In the genomic region with DNA sequence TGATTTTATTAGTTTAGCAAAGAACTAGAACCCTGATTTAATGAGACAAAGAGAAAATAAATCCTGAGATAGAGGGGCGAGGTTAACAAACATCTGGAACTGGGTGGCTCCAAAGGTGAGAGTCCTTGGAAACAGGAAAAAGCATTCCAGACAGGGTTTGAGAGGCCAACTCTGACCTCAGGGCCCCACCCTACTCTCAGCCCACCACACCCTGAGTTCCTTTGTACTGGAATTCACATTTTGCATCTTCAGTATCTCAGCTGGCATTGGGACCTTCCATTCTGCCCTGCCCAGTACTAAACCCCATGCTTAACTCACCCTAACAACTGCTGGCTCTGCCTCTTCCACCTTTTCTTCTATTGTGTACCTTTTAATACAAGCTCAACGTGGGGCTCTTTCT, we compare ENCODE assay signal across 24 mouse cellular contexts.
A peak's percentile ranks its signal among the peaks of the same experiment; 100 is the strongest.
DNase-seq lines count a peak whose midpoint lies in the region; TF ChIP-seq lines count a peak whose summit lies in the region.
"Had no signal": no experiment of that assay in that cellular context is flagged by ENCODE, and none has a peak within 500 bp of the region (broad histone marks: within the 10 kb centered on the region; RNA-seq: fewer than 3 reads in every experiment).

No protein-coding gene starts in this region.

- H3K4me1 ChIP-seq in heart, embryonic 10.5 days, result no peaks in the 10 kb centered on the region
- H3K4me1 ChIP-seq: embryonic facial prominence, embryonic 13.5 days; embryonic facial prominence, embryonic 15.5 days; forebrain, embryonic 12.5 days had no signal

- H3K27me3 ChIP-seq in heart, embryonic 10.5 days (ENCODE audit: insufficient read depth, poor library complexity, severe bottlenecking), result no peaks in the 10 kb centered on the region
- H3K27me3 ChIP-seq: embryonic facial prominence, embryonic 13.5 days; embryonic facial prominence, embryonic 15.5 days; forebrain, embryonic 12.5 days; Patski had no signal

- WGBS in heart, embryonic 10.5 days, result 75% methylated on average over 2 of the region's 2 CpGs
- WGBS in large intestine, adult 2 months, result 37% methylated on average over 2 of the region's 2 CpGs

- no peak overlapping the region for H3K27ac ChIP-seq in heart, embryonic 10.5 days
- H3K27ac ChIP-seq in layer of hippocampus, adult 2 months, result no peak overlapping the region
- H3K27ac ChIP-seq: embryonic facial prominence, embryonic 13.5 days; embryonic facial prominence, embryonic 15.5 days; forebrain, embryonic 10.5 days; forebrain, embryonic 12.5 days had no signal

- peak; percentile 80 for DNase-seq in heart, adult 11 months
- no peak for DNase-seq in heart, embryonic 10.5 days (ENCODE audit: low spot score)
- peak; percentile 82 for DNase-seq in ES-CJ7 (ENCODE audit: low read depth, low spot score)
- DNase-seq in R1 (ENCODE audit: low read depth, low spot score), result peak; percentile 71
- peak; percentile 2 for DNase-seq in large intestine, adult 2 months (ENCODE audit: low read depth, low spot score)
- DNase-seq in adrenal gland, postnatal 4 days (ENCODE audit: low spot score in 2 of 2), result no peak
- no peak for DNase-seq in layer of hippocampus, adult 2 months (ENCODE audit: low spot score in 2 of 2)
- DNase-seq: adrenal gland, adult 8-10 months; adrenal gland, postnatal 14 days; adrenal gland, postnatal 36 days; cerebellum, adult 11 months; cerebellum, adult 18-20 months; cerebellum, adult 8-10 months; cerebellum, adult 9-11 months; cerebellum, postnatal 14 days; cerebellum, postnatal 36 days; embryo, embryonic 11 days had no signal

- H3K4me3 ChIP-seq in heart, embryonic 10.5 days, result no peak overlapping the region
- H3K4me3 ChIP-seq in layer of hippocampus, adult 2 months, result no peak overlapping the region
- H3K4me3 ChIP-seq: embryonic facial prominence, embryonic 13.5 days; embryonic facial prominence, embryonic 15.5 days; erythroblast, embryonic 14.5 days; forebrain, embryonic 10.5 days; forebrain, embryonic 12.5 days had no signal

- no peaks in the 10 kb centered on the region for H3K9me3 ChIP-seq in heart, embryonic 10.5 days
- H3K9me3 ChIP-seq: embryonic facial prominence, embryonic 13.5 days; embryonic facial prominence, embryonic 15.5 days; forebrain, embryonic 10.5 days; forebrain, embryonic 12.5 days had no signal

- TF ChIP-seq CTCF in layer of hippocampus, adult 2 months (conservative IDR thresholded peaks at IDR 0.05), result no peak

- H3K36me3 ChIP-seq in heart, embryonic 10.5 days, result no peaks in the 10 kb centered on the region
- H3K36me3 ChIP-seq: embryonic facial prominence, embryonic 13.5 days; embryonic facial prominence, embryonic 15.5 days; forebrain, embryonic 10.5 days; forebrain, embryonic 12.5 days; G1E had no signal

Comparison
In these comparisons a context has a peak if more than half of its experiments do, and no peak if none do; other contexts are left out.
1. DNase-seq: peak in heart, adult 11 months (single experiment), ES-CJ7 (single experiment), R1 (single experiment) and large intestine, adult 2 months (single experiment); none in heart, embryonic 10.5 days (single experiment), adrenal gland, postnatal 4 days (0 of 2) and layer of hippocampus, adult 2 months (0 of 2).